Mouse (Mus musculus): Measurements from ENCODE around the gene Vmn1r71. TPM values are rescaled to one million over a fixed set of nuclear protein-coding genes. Genes with fewer than 3 reads are reported as not detected.
"Not testable (repeated sequence)": the region's sequence is repeated elsewhere in the genome, so short reads cannot be mapped to it uniquely, and the experiment has no call there.

The Vmn1r71 gene
- total RNA-seq (2022), result not detected

DNA sequence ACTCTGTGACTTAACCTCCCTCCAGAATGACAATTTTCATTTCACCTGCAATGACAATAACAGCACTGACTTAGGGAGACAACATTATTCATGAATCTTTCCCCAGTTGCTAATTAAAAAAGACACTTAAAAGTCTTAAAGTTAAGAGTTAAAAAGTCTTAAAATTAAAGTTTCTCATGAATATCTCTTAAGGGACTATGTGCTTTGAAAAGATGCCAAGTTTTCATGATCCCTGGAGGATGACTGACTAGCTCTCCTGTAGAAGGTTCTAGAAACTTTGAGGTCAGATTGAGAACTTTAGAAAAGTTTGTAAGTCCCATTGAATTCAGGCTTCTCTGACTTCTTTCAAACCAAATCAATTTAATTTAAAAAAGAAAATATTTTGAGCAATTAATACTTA, at the start of gene Vmn1r71:
Gene Vmn1r71 (minus strand): TSS at position 101 of the 400 bp plus-strand sequence.
- no peak for DNase-seq

DNA sequence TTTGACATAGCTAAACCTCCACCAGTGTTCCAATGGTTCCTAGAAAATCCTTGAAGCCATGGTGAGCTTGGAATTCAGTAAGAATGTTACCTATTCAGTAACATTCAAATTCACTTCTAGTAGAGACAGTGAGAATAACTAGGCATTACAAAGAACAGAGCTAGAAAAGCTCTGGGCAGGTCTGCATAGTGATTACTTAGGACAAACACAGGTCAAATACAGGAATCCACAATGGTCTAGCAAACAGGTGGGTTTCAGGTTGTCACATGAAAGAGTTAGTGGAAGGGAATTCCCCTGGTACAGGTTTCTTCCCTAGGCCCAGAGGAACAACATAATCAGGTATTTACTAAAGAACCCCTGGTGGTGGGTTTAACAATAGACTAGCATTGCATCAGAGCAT, 3.4 kb upstream of the Vmn1r71 start:
- not testable (repeated sequence) for DNase-seq

Other genes with a start within 250 kb of the Vmn1r71 start
- gene Vmn1r68, start 195.9 kb downstream of the Vmn1r71 start, total RNA-seq (2022), result not detected
- not detected for gene Vmn1r69, start 140.7 kb downstream of the Vmn1r71 start, total RNA-seq (2022)
- gene Vmn1r70, start 122.8 kb downstream of the Vmn1r71 start, total RNA-seq (2022), result not detected
- not detected for gene Nlrp4b, start 66.6 kb downstream of the Vmn1r71 start, total RNA-seq (2022)
- not detected for gene Zscan4b, start 150.7 kb upstream of the Vmn1r71 start, total RNA-seq (2022)

Measured in adrenal gland, adult 8-10 months (tissue).